Mouse (Mus musculus): ENCODE measurements around the gene Ptpn14. TPM values are rescaled to one million over a fixed set of nuclear protein-coding genes. Genes with fewer than 3 reads are reported as not detected.

Gene Ptpn14
- total RNA-seq, 1 experiment, result 27.1 TPM

- Histone ChIP-seq H3K36me3 (ENCODE audit: control insufficient read depth, insufficient read depth, low read length, poor library complexity, severe bottlenecking) (peaks cover 12% of the 10 kb centered on the region; the same call in 1 of the 2 replicates), H3K9ac (ENCODE audit: insufficient read depth, low read depth, low read length, poor library complexity, severe bottlenecking) (no peak overlapping the region), H3K4me1 (ENCODE audit: control insufficient read depth in 2 of 2, insufficient read depth in 2 of 2, low read length in 2 of 2, poor library complexity in 1 of 2) (peaks cover 0 to 10% of the 10 kb centered on the region in 2 experiments; a peak in 1 of 4 replicates), H3K9me3 (ENCODE audit: control insufficient read depth, insufficient read depth, low read depth, low read length) (no peaks in the 10 kb centered on the region), H3K27ac (ENCODE audit: insufficient read depth, low read depth, low read length, poor library complexity, severe bottlenecking) (no peak overlapping the region), H3K4me3 (ENCODE audit: insufficient read depth in 1 of 2, low read depth in 1 of 2, low read length in 2 of 2, poor library complexity in 1 of 2, severe bottlenecking in 1 of 2) (no peak overlapping the region)
- DNase-seq (ENCODE audit: low read depth, low spot score), result no peak
- TF ChIP-seq ZC3H11A (IDR thresholded peaks at IDR 0.05; ENCODE audit: borderline replicate concordance, low read depth, low read length), result no peak
- TF ChIP-seq MAFK (IDR thresholded peaks at IDR 0.05; ENCODE audit: insufficient read depth, low read depth, low read length), result no peak
- TF ChIP-seq CHD2 (IDR thresholded peaks at IDR 0.05; ENCODE audit: low read depth, low read length), result no peak
- in situ Hi-C loops (cut with MboI; ENCODE audit: low sequenced_read_pairs in 2 of 2, unreplicated experiment in 2 of 2), result no loop called here
These were observed 63.6 kb downstream of the Ptpn14 start for GRCm38 (mm10) chr1:189791534-189792217.

GRCm38 (mm10) chr1:189792560-189793195, 64.6 kb downstream of the Ptpn14 start:
- Histone ChIP-seq H3K27ac (ENCODE audit: insufficient read depth, low read depth, low read length, poor library complexity, severe bottlenecking) (no peak overlapping the region), H3K4me1 (ENCODE audit: control insufficient read depth in 2 of 2, insufficient read depth in 2 of 2, low read length in 2 of 2, poor library complexity in 1 of 2) (peaks cover 0 to 6% of the 10 kb centered on the region in 2 experiments; a peak in 1 of 4 replicates), H3K4me3 (ENCODE audit: insufficient read depth in 1 of 2, low read depth in 1 of 2, low read length in 2 of 2, poor library complexity in 1 of 2, severe bottlenecking in 1 of 2) (no peak overlapping the region), H3K9me3 (ENCODE audit: control insufficient read depth, insufficient read depth, low read depth, low read length) (no peaks in the 10 kb centered on the region), H3K9ac (ENCODE audit: insufficient read depth, low read depth, low read length, poor library complexity, severe bottlenecking) (no peak overlapping the region), H3K36me3 (ENCODE audit: control insufficient read depth, insufficient read depth, low read length, poor library complexity, severe bottlenecking) (peaks cover 12% of the 10 kb centered on the region; the same call in 1 of the 2 replicates)
- in situ Hi-C loops (cut with MboI; ENCODE audit: low sequenced_read_pairs in 2 of 2, unreplicated experiment in 2 of 2), result no loop called here
- no peak for DNase-seq (ENCODE audit: low read depth, low spot score)
- TF ChIP-seq ZC3H11A (IDR thresholded peaks at IDR 0.05; ENCODE audit: borderline replicate concordance, low read depth, low read length) (no peak), ZNF384 (IDR thresholded peaks at IDR 0.05; ENCODE audit: low read depth, low read length) (no peak), MAFK (IDR thresholded peaks at IDR 0.05; ENCODE audit: insufficient read depth, low read depth, low read length) (no peak), HCFC1 (IDR thresholded peaks at IDR 0.05; ENCODE audit: borderline replicate concordance, insufficient read depth, low read length) (no peak), CHD2 (IDR thresholded peaks at IDR 0.05; ENCODE audit: low read depth, low read length) (no peak)

- in situ Hi-C loops (cut with MboI; ENCODE audit: low sequenced_read_pairs in 2 of 2, unreplicated experiment in 2 of 2), result no loop called here
- no peak overlapping the region for H3K27ac ChIP-seq (ENCODE audit: insufficient read depth, low read depth, low read length, poor library complexity, severe bottlenecking)
These were observed 70.9 kb downstream of the Ptpn14 start for GRCm38 (mm10) chr1:189798949-189799348.

GRCm38 (mm10) chr1:189800211-189800961, 72.3 kb downstream of the Ptpn14 start:
- in situ Hi-C loops (cut with MboI; ENCODE audit: low sequenced_read_pairs in 2 of 2, unreplicated experiment in 2 of 2), result no loop called here
- Histone ChIP-seq H3K36me3 (ENCODE audit: control insufficient read depth, insufficient read depth, low read length, poor library complexity, severe bottlenecking) (peaks cover 8% of the 10 kb centered on the region; the same call in 1 of the 2 replicates), H3K27ac (ENCODE audit: insufficient read depth, low read depth, low read length, poor library complexity, severe bottlenecking) (no peak overlapping the region), H3K9me3 (ENCODE audit: control insufficient read depth, insufficient read depth, low read depth, low read length) (no peaks in the 10 kb centered on the region), H3K4me1 (ENCODE audit: control insufficient read depth in 2 of 2, insufficient read depth in 2 of 2, low read length in 2 of 2, poor library complexity in 1 of 2) (no peaks in the 10 kb centered on the region), H3K9ac (ENCODE audit: insufficient read depth, low read depth, low read length, poor library complexity, severe bottlenecking) (no peak overlapping the region), H3K4me3 (ENCODE audit: insufficient read depth in 1 of 2, low read depth in 1 of 2, low read length in 2 of 2, poor library complexity in 1 of 2, severe bottlenecking in 1 of 2) (no peak overlapping the region)
- no peak for DNase-seq (ENCODE audit: low read depth, low spot score)
- TF ChIP-seq MAFK (IDR thresholded peaks at IDR 0.05; ENCODE audit: insufficient read depth, low read depth, low read length) (no peak), ZC3H11A (IDR thresholded peaks at IDR 0.05; ENCODE audit: borderline replicate concordance, low read depth, low read length) (no peak), CHD2 (IDR thresholded peaks at IDR 0.05; ENCODE audit: low read depth, low read length) (no peak), ZNF384 (IDR thresholded peaks at IDR 0.05; ENCODE audit: low read depth, low read length) (no peak), HCFC1 (IDR thresholded peaks at IDR 0.05; ENCODE audit: borderline replicate concordance, insufficient read depth, low read length) (no peak)

More at GRCm38 (mm10) chr1:189798949-189799348, 70.9 kb downstream of the Ptpn14 start:
- Histone ChIP-seq H3K36me3 (ENCODE audit: control insufficient read depth, insufficient read depth, low read length, poor library complexity, severe bottlenecking) (peaks cover 13% of the 10 kb centered on the region; the same call in 1 of the 2 replicates), H3K4me1 (ENCODE audit: control insufficient read depth in 2 of 2, insufficient read depth in 2 of 2, low read length in 2 of 2, poor library complexity in 1 of 2) (no peaks in the 10 kb centered on the region), H3K9ac (ENCODE audit: insufficient read depth, low read depth, low read length, poor library complexity, severe bottlenecking) (no peak overlapping the region), H3K9me3 (ENCODE audit: control insufficient read depth, insufficient read depth, low read depth, low read length) (no peaks in the 10 kb centered on the region), H3K4me3 (ENCODE audit: insufficient read depth in 1 of 2, low read depth in 1 of 2, low read length in 2 of 2, poor library complexity in 1 of 2, severe bottlenecking in 1 of 2) (no peak overlapping the region)
- TF ChIP-seq ZNF384 (IDR thresholded peaks at IDR 0.05; ENCODE audit: low read depth, low read length) (no peak), MAFK (IDR thresholded peaks at IDR 0.05; ENCODE audit: insufficient read depth, low read depth, low read length) (no peak), ZC3H11A (IDR thresholded peaks at IDR 0.05; ENCODE audit: borderline replicate concordance, low read depth, low read length) (no peak), HCFC1 (IDR thresholded peaks at IDR 0.05; ENCODE audit: borderline replicate concordance, insufficient read depth, low read length) (no peak), CHD2 (IDR thresholded peaks at IDR 0.05; ENCODE audit: low read depth, low read length) (no peak)
- no peak for DNase-seq (ENCODE audit: low read depth, low spot score)
